Mouse (Mus musculus) C2C12 (cell line): ENCODE measurements around the gene Car12. TPM values are rescaled to one million over a fixed set of nuclear protein-coding genes. Genes with fewer than 3 reads are reported as not detected.

Experiments
- H3K27me3 ChIP-seq: one replicate; pipeline ENCODE4 v1.6.1; 2011; ENCODE audit not compliant: control insufficient read depth, insufficient read depth, insufficient read length
- H3K36me3 ChIP-seq: one replicate; pipeline ENCODE4 v1.6.1; 2011; ENCODE audit not compliant: control insufficient read depth, insufficient read depth
- H3K4me3 ChIP-seq: one replicate; pipeline ENCODE4 v1.5.1; 2011; ENCODE audit warnings: mild to moderate bottlenecking, control low read depth; ENCODE audit not compliant: poor library complexity, insufficient read depth, severe bottlenecking
- H3K79me2 ChIP-seq: one replicate; pipeline ENCODE4 v1.6.1; 2011; ENCODE audit not compliant: control insufficient read depth, insufficient read depth
- H3K79me3 ChIP-seq: one replicate; pipeline ENCODE4 v1.6.1; 2011; ENCODE audit warnings: low read depth, control low read depth
- H3ac ChIP-seq: one replicate; pipeline ENCODE3; 2011; ENCODE audit warnings: low read depth; ENCODE audit not compliant: control insufficient read depth, insufficient read length
- CEBPB ChIP-seq: IDR thresholded peaks from one replicate; pipeline ENCODE4 v1.6.1; 2011; ENCODE audit warnings: low read depth, mild to moderate bottlenecking, control low read depth, moderate library complexity
- CTCF ChIP-seq: IDR thresholded peaks from one replicate; pipeline ENCODE4 v1.5.1; 2011; ENCODE audit not compliant: control insufficient read depth, insufficient read depth, insufficient read length
- FOSL1 ChIP-seq: IDR thresholded peaks from one replicate; pipeline ENCODE4 v1.8.0; 2011; ENCODE audit warnings: mild to moderate bottlenecking, low read length; ENCODE audit not compliant: poor library complexity, insufficient read depth, severe bottlenecking
- MAX ChIP-seq: IDR thresholded peaks from one replicate; pipeline ENCODE4 v1.6.1; 2011; ENCODE audit warnings: mild to moderate bottlenecking, control low read depth
- MYOD1 ChIP-seq: IDR thresholded peaks from one replicate; pipeline ENCODE4 v1.6.1; 2011; ENCODE audit warnings: low read depth; ENCODE audit not compliant: control insufficient read depth, insufficient read length
- MYOG ChIP-seq: IDR thresholded peaks from one replicate; pipeline ENCODE4 v1.6.1; 2011; ENCODE audit not compliant: control insufficient read depth, insufficient read length; ENCODE audit errors: extremely low read depth
- USF1 ChIP-seq: IDR thresholded peaks from one replicate; pipeline ENCODE4 v1.6.1; 2011; ENCODE audit warnings: low read depth, mild to moderate bottlenecking, control low read depth, moderate library complexity
- polyA plus RNA-seq: library from polyadenylated mRNA; unstranded; fragments of >200 nt; fragmentation: generic; extraction: Trizol; gene quantifications from one replicate; pipeline ENCODE4 v1.2.1, GENCODE M21; 2012; ENCODE audit warnings: missing spikeins

Car12 gene
- polyA plus RNA-seq, 1 experiment, result 0.06 TPM

- H3K36me3 ChIP-seq, result no peaks in the 10 kb centered on the region
- H3K4me3 ChIP-seq, result no peak overlapping the region
- H3ac ChIP-seq, result no peak overlapping the region
- no peaks in the 10 kb centered on the region for H3K79me2 ChIP-seq
- no peak for TF ChIP-seq CEBPB
- TF ChIP-seq MAX, result no peak
- no peak for TF ChIP-seq MYOD1
- no peak for TF ChIP-seq FOSL1
- TF ChIP-seq USF1, result no peak
- no peak for TF ChIP-seq CTCF
- TF ChIP-seq MYOG, result no peak
- no peaks in the 10 kb centered on the region for H3K27me3 ChIP-seq
- no peaks in the 10 kb centered on the region for H3K79me3 ChIP-seq
Measured at GRCm38 (mm10) chr9:66727333-66727732, 13.8 kb downstream of the Car12 start.

GRCm38 (mm10) chr9:66730556-66730955, 17.1 kb downstream of the Car12 start:
- H3K27me3 ChIP-seq, result no peaks in the 10 kb centered on the region
- TF ChIP-seq MYOD1, result no peak
- no peak for TF ChIP-seq CEBPB
- TF ChIP-seq MAX, result no peak
- TF ChIP-seq USF1, result no peak
- TF ChIP-seq CTCF, result no peak
- no peak overlapping the region for H3K4me3 ChIP-seq
- no peaks in the 10 kb centered on the region for H3K79me3 ChIP-seq
- no peak overlapping the region for H3ac ChIP-seq
- no peaks in the 10 kb centered on the region for H3K79me2 ChIP-seq
- no peaks in the 10 kb centered on the region for H3K36me3 ChIP-seq

GRCm38 (mm10) chr9:66731284-66731683, 17.8 kb downstream of the Car12 start:
- Histone ChIP-seq H3K79me3 (no peaks in the 10 kb centered on the region), H3K4me3 (no peak overlapping the region), H3ac (no peak overlapping the region), H3K27me3 (no peaks in the 10 kb centered on the region), H3K79me2 (no peaks in the 10 kb centered on the region), H3K36me3 (no peaks in the 10 kb centered on the region)
- TF ChIP-seq FOSL1, result no peak
- TF ChIP-seq MYOD1, result no peak
- TF ChIP-seq CEBPB, result no peak
- no peak for TF ChIP-seq MYOG
- no peak for TF ChIP-seq CTCF
- no peak for TF ChIP-seq MAX
- TF ChIP-seq USF1, result no peak

- no peak overlapping the region for H3ac ChIP-seq
- no peaks in the 10 kb centered on the region for H3K27me3 ChIP-seq
- no peaks in the 10 kb centered on the region for H3K36me3 ChIP-seq
- no peaks in the 10 kb centered on the region for H3K79me3 ChIP-seq
- no peaks in the 10 kb centered on the region for H3K79me2 ChIP-seq
- TF ChIP-seq FOSL1 (no peak), CEBPB (no peak), CTCF (no peak), MAX (no peak), MYOG (no peak), MYOD1 (no peak), USF1 (no peak)
- no peak overlapping the region for H3K4me3 ChIP-seq
Measured at GRCm38 (mm10) chr9:66732791-66733691, 19.6 kb downstream of the Car12 start.

GRCm38 (mm10) chr9:66734568-66734967, 21.1 kb downstream of the Car12 start:
- TF ChIP-seq CTCF, result no peak
- TF ChIP-seq FOSL1, result no peak
- TF ChIP-seq MYOD1, result no peak
- TF ChIP-seq USF1, result no peak
- no peak for TF ChIP-seq MAX
- no peak for TF ChIP-seq CEBPB
- TF ChIP-seq MYOG, result no peak
- Histone ChIP-seq H3K79me3 (no peaks in the 10 kb centered on the region), H3ac (no peak overlapping the region), H3K36me3 (no peaks in the 10 kb centered on the region), H3K79me2 (no peaks in the 10 kb centered on the region), H3K4me3 (no peak overlapping the region), H3K27me3 (no peaks in the 10 kb centered on the region)
